Mouse (Mus musculus) gastrocnemius, postnatal 25 days (tissue): ENCODE results near the gene Cubn. TPM values are rescaled to one million over a fixed set of nuclear protein-coding genes. Genes with fewer than 3 reads are reported as not detected.

ENCODE experiments used
- DNase-seq: peaks from one replicate; pipeline ENCODE4 v3.0.0; 2022
- total RNA-seq, 2 experiments: library from RNA; stranded (reverse); gene quantifications; 1 replicate in 1 of 2; 2 replicates in 1 of 2; pipeline ENCODE4 v1.2.3; 2021

Gene Cubn
- total RNA-seq, 2 experiments from 2014 or later, result 0.05 to 0.08 TPM

- no peak for DNase-seq
These were observed 84.3 kb downstream of the Cubn start for GRCm38 (mm10) chr2:13407272-13407671.

- DNase-seq, result no peak
These were observed 86.5 kb downstream of the Cubn start for GRCm38 (mm10) chr2:13404986-13405678.

GRCm38 (mm10) chr2:13400831-13401230, 90.8 kb downstream of the Cubn start:
- DNase-seq, result peak; percentile 60

- no peak for DNase-seq
These were observed 92.0 kb downstream of the Cubn start for GRCm38 (mm10) chr2:13399480-13400072.

GRCm38 (mm10) chr2:13398955-13399354, 92.7 kb downstream of the Cubn start:
- peak; percentile 36 for DNase-seq

- no peak for DNase-seq
These were observed 93.1 kb downstream of the Cubn start for GRCm38 (mm10) chr2:13398551-13398950.

GRCm38 (mm10) chr2:13396124-13396540, 95.5 kb downstream of the Cubn start:
- DNase-seq, result no peak

GRCm38 (mm10) chr2:13391018-13391417, 100.6 kb downstream of the Cubn start:
- no peak for DNase-seq

- DNase-seq, result no peak
These were observed 105.0 kb downstream of the Cubn start for GRCm38 (mm10) chr2:13386631-13387030.

- no peak for DNase-seq
These were observed 105.9 kb downstream of the Cubn start for GRCm38 (mm10) chr2:13385542-13386345.

GRCm38 (mm10) chr2:13384775-13385541, 106.7 kb downstream of the Cubn start:
- peak; percentile 51 for DNase-seq

GRCm38 (mm10) chr2:13376166-13376565, 115.4 kb downstream of the Cubn start:
- DNase-seq, result no peak

- DNase-seq, result no peak
These were observed 118.3 kb downstream of the Cubn start for GRCm38 (mm10) chr2:13373291-13373690.

- no peak for DNase-seq
These were observed 118.8 kb downstream of the Cubn start for GRCm38 (mm10) chr2:13372825-13373224.

- peak; percentile 49 for DNase-seq
These were observed 119.3 kb downstream of the Cubn start for GRCm38 (mm10) chr2:13372256-13372824.

GRCm38 (mm10) chr2:13371797-13372170, 119.8 kb downstream of the Cubn start:
- no peak for DNase-seq

- DNase-seq, result no peak
These were observed 120.4 kb downstream of the Cubn start for GRCm38 (mm10) chr2:13371072-13371796.

- DNase-seq, result no peak
These were observed 121.1 kb downstream of the Cubn start for GRCm38 (mm10) chr2:13370556-13370955.

- no peak for DNase-seq
These were observed 123.1 kb downstream of the Cubn start for GRCm38 (mm10) chr2:13368517-13368916.

GRCm38 (mm10) chr2:13357885-13358552, 133.6 kb downstream of the Cubn start:
- DNase-seq, result no peak

- no peak for DNase-seq
These were observed 138.8 kb downstream of the Cubn start for GRCm38 (mm10) chr2:13352775-13353174.
